Mouse (Mus musculus): ENCODE results near the gene Chid1. TPM values are rescaled to one million over a fixed set of nuclear protein-coding genes. Genes with fewer than 3 reads are reported as not detected.

Gene Chid1
- polyA plus RNA-seq, 1 experiment from 2014 or later: 43.5 TPM

- ATAC-seq (ENCODE audit: low FRiP score, low read depth): no peak
- 80% methylated on average over 4 of the region's 4 CpGs for WGBS
- Histone ChIP-seq H3K4me3 (no peak overlapping the region), H3K4me1 (peaks cover 11% of the 10 kb centered on the region; the same call in 1 of the 2 replicates), H3K36me3 (peaks cover 4% of the 10 kb centered on the region; the same call in 1 of the 2 replicates), H3K27me3 (no peaks in the 10 kb centered on the region), H3K9ac (no peak overlapping the region), H3K9me3 (no peaks in the 10 kb centered on the region), H3K27ac (no peak overlapping the region), H3K4me2 (replicated peaks) (no peak overlapping the region)
Observed at GRCm38 (mm10) chr7:141570625-141571295, 31.1 kb upstream of the Chid1 start.

GRCm38 (mm10) chr7:141569916-141570315 is 30.3 kb upstream of the Chid1 start:
- no peak overlapping the region for H3K9ac ChIP-seq
- H3K27ac ChIP-seq: no peak overlapping the region
- H3K4me1 ChIP-seq: peaks cover 18% of the 10 kb centered on the region
- H3K27me3 ChIP-seq: no peaks in the 10 kb centered on the region
- peaks cover 10% of the 10 kb centered on the region; the same call in 1 of the 2 replicates for H3K36me3 ChIP-seq
- no peak overlapping the region for H3K4me3 ChIP-seq
- H3K4me2 ChIP-seq (replicated peaks): no peak overlapping the region
- WGBS: 95% methylated on average over 3 of the region's 3 CpGs
- no peaks in the 10 kb centered on the region for H3K9me3 ChIP-seq
- no peak for ATAC-seq (ENCODE audit: low FRiP score, low read depth)

GRCm38 (mm10) chr7:141569283-141569803 is 29.7 kb upstream of the Chid1 start:
- 84% methylated on average over 9 of the region's 9 CpGs for WGBS
- ATAC-seq (ENCODE audit: low FRiP score, low read depth): no peak
- Histone ChIP-seq H3K9ac (no peak overlapping the region), H3K4me2 (replicated peaks) (no peak overlapping the region), H3K4me1 (peaks cover 24% of the 10 kb centered on the region), H3K9me3 (no peaks in the 10 kb centered on the region), H3K27ac (no peak overlapping the region), H3K4me3 (no peak overlapping the region), H3K36me3 (peaks cover 10% of the 10 kb centered on the region; the same call in 1 of the 2 replicates), H3K27me3 (no peaks in the 10 kb centered on the region)

- Histone ChIP-seq H3K36me3 (peaks cover 10% of the 10 kb centered on the region; the same call in 1 of the 2 replicates), H3K27me3 (no peaks in the 10 kb centered on the region), H3K9ac (no peak overlapping the region), H3K9me3 (no peaks in the 10 kb centered on the region), H3K4me2 (replicated peaks) (no peak overlapping the region), H3K27ac (no peak overlapping the region), H3K4me3 (no peak overlapping the region), H3K4me1 (peaks cover 39% of the 10 kb centered on the region)
- 90% methylated on average over 7 of the region's 7 CpGs for whole genome bisulfite sequencing
- ATAC-seq (ENCODE audit: low FRiP score, low read depth): no peak
Observed at GRCm38 (mm10) chr7:141566587-141566986, 26.9 kb upstream of the Chid1 start.

GRCm38 (mm10) chr7:141564561-141564960 is 24.9 kb upstream of the Chid1 start:
- Histone ChIP-seq H3K27me3 (no peaks in the 10 kb centered on the region), H3K4me1 (peaks cover 43% of the 10 kb centered on the region), H3K9ac (peak overlapping the region; percentile 25; the same call in 1 of the 2 replicates), H3K27ac (no peak overlapping the region), H3K4me3 (no peak overlapping the region), H3K9me3 (no peaks in the 10 kb centered on the region), H3K4me2 (replicated peaks) (peak overlapping the region; percentile 28; the same call in 1 of the 2 replicates), H3K36me3 (peaks cover 10% of the 10 kb centered on the region; the same call in 1 of the 2 replicates)
- WGBS: 61% methylated on average over 7 of the region's 7 CpGs
- ATAC-seq (ENCODE audit: low FRiP score, low read depth): no peak

GRCm38 (mm10) chr7:141562852-141563427 is 23.3 kb upstream of the Chid1 start:
- ATAC-seq (ENCODE audit: low FRiP score, low read depth): peak; percentile 41
- Histone ChIP-seq H3K27ac (peak overlapping the region; percentile 89; the same call in 1 of the 2 replicates), H3K4me2 (replicated peaks) (peak overlapping the region; percentile 89), H3K9ac (peak overlapping the region; percentile 97), H3K4me3 (peak overlapping the region; percentile 98), H3K9me3 (no peaks in the 10 kb centered on the region), H3K27me3 (no peaks in the 10 kb centered on the region), H3K4me1 (peaks cover 32% of the 10 kb centered on the region), H3K36me3 (peaks cover 10% of the 10 kb centered on the region; the same call in 1 of the 2 replicates)
- WGBS: 2% methylated on average over 21 of the region's 21 CpGs

- H3K4me2 ChIP-seq (replicated peaks): peak overlapping the region; percentile 89
- H3K27ac ChIP-seq: peak overlapping the region; percentile 89
- peaks cover 32% of the 10 kb centered on the region for H3K4me1 ChIP-seq
- no peaks in the 10 kb centered on the region for H3K27me3 ChIP-seq
- peak overlapping the region; percentile 97 for H3K9ac ChIP-seq
- under 1% methylated on average over 33 of the region's 33 CpGs for WGBS
- no peaks in the 10 kb centered on the region for H3K9me3 ChIP-seq
- H3K4me3 ChIP-seq: peak overlapping the region; percentile 98
- peaks cover 10% of the 10 kb centered on the region; the same call in 1 of the 2 replicates for H3K36me3 ChIP-seq
- peak; percentile 34 for ATAC-seq (ENCODE audit: low FRiP score, low read depth)
Observed at GRCm38 (mm10) chr7:141562421-141562851, 22.8 kb upstream of the Chid1 start.

GRCm38 (mm10) chr7:141561682-141562391 is 22.2 kb upstream of the Chid1 start, which contains the start of gene Ap2a2:
Gene Ap2a2 (plus strand): TSS chr7:141562173.
- peak within 1 kb of the TSS; percentile 98 for H3K4me3 ChIP-seq
- no peaks in the 10 kb centered on the region for H3K9me3 ChIP-seq
- H3K4me2 ChIP-seq (replicated peaks): peak within 1 kb of the TSS; percentile 89
- peaks cover 7% of the 10 kb centered on the region; the same call in 1 of the 2 replicates for H3K36me3 ChIP-seq
- under 1% methylated on average over 71 of the region's 72 CpGs for WGBS
- peak within 1 kb of the TSS; percentile 89 for H3K27ac ChIP-seq
- H3K27me3 ChIP-seq: no peaks in the 10 kb centered on the region
- peak; percentile 94 for ATAC-seq (ENCODE audit: low FRiP score, low read depth)
- H3K9ac ChIP-seq: peak within 1 kb of the TSS; percentile 97
- H3K4me1 ChIP-seq: peaks cover 32% of the 10 kb centered on the region

GRCm38 (mm10) chr7:141560471-141560870 is 20.8 kb upstream of the Chid1 start:
- 80% methylated on average over 4 of the region's 4 CpGs for whole genome bisulfite sequencing
- H3K27me3 ChIP-seq: no peaks in the 10 kb centered on the region
- no peak overlapping the region for H3K4me2 ChIP-seq (replicated peaks)
- peaks cover 3% of the 10 kb centered on the region; the same call in 1 of the 2 replicates for H3K36me3 ChIP-seq
- no peak for ATAC-seq (ENCODE audit: low FRiP score, low read depth)
- H3K9me3 ChIP-seq: no peaks in the 10 kb centered on the region
- H3K4me1 ChIP-seq: peaks cover 30% of the 10 kb centered on the region
- H3K27ac ChIP-seq: no peak overlapping the region
- no peak overlapping the region for H3K9ac ChIP-seq
- no peak overlapping the region for H3K4me3 ChIP-seq

GRCm38 (mm10) chr7:141559726-141560325 is 20.2 kb upstream of the Chid1 start:
- Histone ChIP-seq H3K9ac (no peak overlapping the region), H3K9me3 (no peaks in the 10 kb centered on the region), H3K4me2 (replicated peaks) (no peak overlapping the region), H3K36me3 (no peaks in the 10 kb centered on the region), H3K27ac (no peak overlapping the region), H3K27me3 (no peaks in the 10 kb centered on the region), H3K4me1 (peaks cover 24% of the 10 kb centered on the region), H3K4me3 (no peak overlapping the region)
- 67% methylated on average over 2 of the region's 2 CpGs for WGBS
- no peak for ATAC-seq (ENCODE audit: low FRiP score, low read depth)

- H3K27ac ChIP-seq: no peak overlapping the region
- no peak for ATAC-seq (ENCODE audit: low FRiP score, low read depth)
Observed at GRCm38 (mm10) chr7:141558946-141559345, 19.3 kb upstream of the Chid1 start.

More at GRCm38 (mm10) chr7:141558946-141559345, 19.3 kb upstream of the Chid1 start:
- Histone ChIP-seq H3K36me3 (no peaks in the 10 kb centered on the region), H3K4me2 (replicated peaks) (no peak overlapping the region), H3K4me1 (peaks cover 15% of the 10 kb centered on the region), H3K4me3 (no peak overlapping the region), H3K9ac (no peak overlapping the region), H3K9me3 (no peaks in the 10 kb centered on the region), H3K27me3 (no peaks in the 10 kb centered on the region)
